Mouse (Mus musculus) urinary bladder, postnatal 25 days (tissue): Measurements from ENCODE around the gene Erich2.

Experiments used
- DNase-seq: peaks from one replicate; pipeline ENCODE4 v3.0.0; 2022; ENCODE audit warnings: low spot score

Gene Erich2

GRCm38 (mm10) chr2:70508496-70508895 is at the start of gene Erich2:
Gene Erich2 (plus strand): TSS chr2:70508819.
- DNase-seq = no peak

GRCm38 (mm10) chr2:70463606-70464005 is 45.0 kb upstream of the Erich2 start:
- no peak for DNase-seq

GRCm38 (mm10) chr2:70471136-70471535 is 37.5 kb upstream of the Erich2 start:
- DNase-seq = no peak

GRCm38 (mm10) chr2:70471861-70472620 is 36.6 kb upstream of the Erich2 start:
- no peak for DNase-seq

- DNase-seq = no peak
Observed at GRCm38 (mm10) chr2:70497715-70498318, 10.8 kb upstream of the Erich2 start.

GRCm38 (mm10) chr2:70503436-70503835 is 5.2 kb upstream of the Erich2 start:
- DNase-seq = no peak

GRCm38 (mm10) chr2:70505229-70505628 is 3.4 kb upstream of the Erich2 start:
- DNase-seq = no peak

- no peak for DNase-seq
Observed at GRCm38 (mm10) chr2:70505896-70506295, 2.7 kb upstream of the Erich2 start.

GRCm38 (mm10) chr2:70506372-70506771 is 2.2 kb upstream of the Erich2 start:
- DNase-seq = no peak

GRCm38 (mm10) chr2:70509021-70509632 is 508 bp downstream of the Erich2 start:
- DNase-seq = peak; percentile 58

GRCm38 (mm10) chr2:70538283-70538682 is 29.7 kb downstream of the Erich2 start:
- peak; percentile 29 for DNase-seq

- no peak for DNase-seq
Observed at GRCm38 (mm10) chr2:70550671-70551070, 42.1 kb downstream of the Erich2 start.

- DNase-seq = no peak
Observed at GRCm38 (mm10) chr2:70551446-70551845, 42.8 kb downstream of the Erich2 start.

GRCm38 (mm10) chr2:70552067-70552598 is 43.5 kb downstream of the Erich2 start:
- DNase-seq = no peak

GRCm38 (mm10) chr2:70552772-70553171 is 44.2 kb downstream of the Erich2 start, which contains the start of gene Gad1:
Gene Gad1 (plus strand): TSS chr2:70553072.
- no peak for DNase-seq

GRCm38 (mm10) chr2:70553826-70554225 is 45.2 kb downstream of the Erich2 start:
- no peak for DNase-seq

- peak; percentile 60 for DNase-seq
Observed at GRCm38 (mm10) chr2:70558112-70558842, 49.7 kb downstream of the Erich2 start.

- DNase-seq = no peak
Observed at GRCm38 (mm10) chr2:70558843-70559451, 50.3 kb downstream of the Erich2 start.

- DNase-seq = peak; percentile 55
Observed at GRCm38 (mm10) chr2:70559520-70559919, 50.9 kb downstream of the Erich2 start.

GRCm38 (mm10) chr2:70561077-70561795 is 52.6 kb downstream of the Erich2 start:
- DNase-seq = peak; percentile 30

- no peak for DNase-seq
Observed at GRCm38 (mm10) chr2:70562011-70562491, 53.4 kb downstream of the Erich2 start.
